Mouse (Mus musculus) lung, postnatal 14 days (tissue): ENCODE results near the gene Zfp692.
"Not testable (repeated sequence)": the region's sequence is repeated elsewhere in the genome, so short reads cannot be mapped to it uniquely, and the experiment has no call there.

Source experiments
- DNase-seq: peaks from one replicate; pipeline ENCODE4 v3.0.0; 2021

Zfp692 gene

DNA sequence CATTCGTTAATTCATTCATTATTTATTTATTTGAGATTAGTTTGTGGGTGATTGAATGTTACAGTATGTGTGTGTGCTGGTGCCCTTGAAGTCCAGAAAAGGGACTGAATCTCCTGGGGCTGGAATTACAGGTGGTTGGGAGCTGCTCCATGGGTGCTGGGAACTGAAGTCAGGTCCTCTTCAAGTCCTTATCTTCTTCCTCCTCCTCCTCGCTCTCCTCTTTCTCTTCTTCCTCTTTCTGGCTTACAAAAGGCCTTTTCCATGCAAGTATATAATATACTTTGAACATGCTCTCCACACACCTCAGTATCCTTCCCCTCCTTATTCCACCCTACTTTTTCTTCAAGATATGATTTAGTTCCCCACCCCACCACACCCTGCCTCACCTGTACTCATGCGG, 50.2 kb downstream of the Zfp692 start:
- DNase-seq = no peak

DNA sequence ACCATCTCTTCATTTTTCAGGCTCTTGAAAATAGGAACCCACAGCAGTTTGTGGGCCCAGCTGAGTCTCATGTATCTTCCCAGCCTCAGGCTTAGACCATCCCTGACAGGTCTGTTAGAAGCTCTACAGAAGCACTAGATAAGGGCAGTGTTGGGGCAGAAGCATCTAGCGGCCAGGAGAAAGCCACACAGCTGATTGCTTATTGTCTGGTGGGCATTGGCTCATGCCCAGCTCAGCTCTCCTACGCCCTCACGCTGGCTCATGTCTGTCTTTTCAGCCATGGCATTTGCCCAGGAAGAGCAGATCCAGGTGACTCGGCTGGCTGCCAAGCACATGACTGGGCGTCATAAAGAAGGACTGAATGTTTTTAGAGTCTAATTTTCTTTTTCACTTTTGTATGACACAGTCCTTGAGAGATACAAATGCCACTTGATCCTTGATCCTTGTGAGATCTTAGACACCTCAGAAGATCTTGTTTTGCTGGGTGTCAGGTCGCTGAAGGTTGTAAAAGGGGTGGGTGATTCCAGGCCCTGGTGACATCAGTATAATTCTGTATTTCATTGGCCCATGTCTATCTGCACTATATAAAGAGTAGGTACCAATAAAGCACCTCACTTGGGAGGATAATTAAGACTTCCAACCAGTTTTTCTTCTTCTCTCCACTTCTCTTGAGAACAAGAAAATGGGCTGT, 51.1 kb downstream of the Zfp692 start:
- DNase-seq = no peak

GRCm38 (mm10) chr11:58362562-58362961, 55.7 kb downstream of the Zfp692 start:
- not testable (repeated sequence) for DNase-seq
